Mouse (Mus musculus): Measurements from ENCODE around the gene Prss40. TPM values are rescaled to one million over a fixed set of nuclear protein-coding genes. Genes with fewer than 3 reads are reported as not detected.

Prss40 gene
- not detected in 2 replicates for polyA plus RNA-seq (2012; rRNA removed; ENCODE audit: low replicate concordance)

DNA sequence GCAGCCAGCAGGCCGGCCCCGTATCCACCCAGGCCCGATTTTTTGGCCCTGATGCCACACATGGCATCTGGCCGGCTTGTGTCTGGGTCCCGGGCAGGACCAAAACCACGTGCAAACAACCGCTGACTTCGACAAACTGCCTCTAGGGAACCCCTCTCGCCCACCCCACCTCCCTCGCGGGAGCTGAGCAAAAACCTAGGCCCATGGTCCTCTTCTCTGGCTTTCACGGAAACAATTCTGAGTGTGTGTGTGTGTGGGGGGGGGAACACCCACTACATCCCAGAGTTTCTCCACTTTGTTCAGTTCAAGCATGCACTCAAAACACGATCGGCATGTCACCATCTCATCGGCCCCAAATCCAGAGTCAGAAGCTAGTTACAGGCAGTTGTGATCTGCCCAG is at the start of gene Prss40:
TSS of gene Prss40 (minus strand) at position 101 of the 400 bp plus-strand sequence.

DNA sequence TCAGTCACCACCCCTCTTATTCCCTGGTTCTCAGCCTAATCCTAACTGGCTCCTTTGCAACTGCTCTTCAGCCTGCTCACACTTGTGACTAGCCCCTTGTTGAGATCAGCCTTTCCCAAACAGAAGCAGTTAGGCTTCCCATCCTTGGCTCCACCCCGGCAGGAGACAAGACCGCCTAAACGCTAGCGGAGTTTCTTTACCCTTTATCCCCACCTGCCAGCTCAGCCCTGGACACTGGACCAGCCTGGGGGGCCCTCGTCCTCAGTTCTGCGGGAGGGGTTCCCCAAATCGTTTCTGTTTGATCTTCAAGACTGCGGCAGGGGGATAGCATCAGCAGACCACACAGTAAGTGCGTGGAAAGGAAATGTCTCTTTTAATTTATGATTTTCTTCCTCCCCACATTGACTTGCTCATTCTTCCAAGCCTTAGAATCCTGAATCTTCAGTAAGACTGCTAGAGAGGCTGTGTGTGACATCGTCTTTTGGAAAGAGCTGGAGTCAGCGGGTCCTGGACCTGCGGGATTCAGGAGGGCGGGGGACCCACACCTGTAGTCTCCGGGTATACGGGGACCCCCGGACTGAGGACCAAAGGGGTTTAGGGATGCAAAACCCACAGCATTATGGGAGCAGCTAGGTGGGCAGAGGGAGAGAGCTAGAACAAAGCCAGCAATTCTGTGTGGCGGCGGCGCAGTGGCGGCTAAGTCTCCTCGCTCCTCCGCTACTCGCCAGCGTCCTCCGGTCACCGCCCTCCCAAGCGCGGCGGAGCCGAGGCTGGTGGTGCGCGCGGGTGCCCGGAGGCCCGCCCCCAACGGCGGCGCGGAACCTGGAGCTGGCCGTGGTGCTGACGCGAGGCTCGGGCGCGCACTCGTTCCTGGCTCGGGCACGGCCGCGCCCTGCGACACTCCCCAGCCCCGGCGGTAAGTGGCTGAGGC is 18.4 kb upstream of the Prss40 start, which contains the start of gene Amer3:
TSS of gene Amer3 (plus strand) at position 807 of the 931 bp plus-strand sequence.

DNA sequence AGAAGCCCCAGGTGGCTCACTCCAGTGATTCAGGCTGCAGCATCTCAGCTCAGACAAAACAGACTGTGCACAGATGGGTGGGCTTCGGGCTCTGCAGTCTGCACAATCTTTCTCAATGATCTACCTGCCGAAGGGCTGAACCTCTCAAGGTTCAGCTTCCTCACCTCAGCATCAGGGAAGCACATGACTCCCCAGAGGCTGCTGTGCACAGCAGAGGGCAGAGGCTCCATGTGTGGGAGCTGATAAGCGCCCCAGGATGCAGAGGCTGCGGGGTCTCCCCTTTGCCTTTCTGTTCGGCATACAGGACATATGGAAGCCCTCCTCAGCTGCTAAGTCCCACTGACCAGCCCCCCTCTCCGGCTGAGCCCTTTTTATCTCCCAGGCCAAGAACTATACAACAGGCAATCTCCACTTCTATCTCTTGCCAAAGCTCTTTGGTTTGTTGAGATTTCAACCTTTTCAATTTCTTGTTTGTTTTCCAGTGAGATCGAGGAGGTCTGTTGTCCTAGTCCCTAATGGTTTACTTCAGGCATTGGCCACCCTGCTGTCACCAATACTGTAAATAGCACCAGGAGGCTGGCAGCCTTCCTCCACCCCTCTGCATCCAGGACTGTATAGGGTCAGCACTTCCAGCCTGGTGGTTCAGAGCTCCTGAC is 25.6 kb downstream of the Prss40 start, which contains the start of gene Cfc1:
TSS of gene Cfc1 (plus strand) at position 606 of the 656 bp plus-strand sequence.

Other genes with a start within 250 kb of the Prss40 start
- 18.3 and 22.9 TPM in 2 replicates for gene Ccdc115, start 121.3 kb downstream of the Prss40 start, polyA plus RNA-seq (2012; rRNA removed; ENCODE audit: low replicate concordance)
- 39.4 and 40.9 TPM in 2 replicates for gene Imp4, start 121.1 kb downstream of the Prss40 start, polyA plus RNA-seq (2012; rRNA removed; ENCODE audit: low replicate concordance)
- gene Ptpn18, start 101.2 kb downstream of the Prss40 start, polyA plus RNA-seq (2012; rRNA removed; ENCODE audit: low replicate concordance), result 150 and 758 TPM in 2 replicates
- gene Prss39, start 62.5 kb downstream of the Prss40 start, polyA plus RNA-seq (2012; rRNA removed; ENCODE audit: low replicate concordance), result 0.09 TPM in 1 of 2 replicates, not detected in the other
- not detected in 2 replicates for gene Cfc1, start 25.3 kb downstream of the Prss40 start, polyA plus RNA-seq (2012; rRNA removed; ENCODE audit: low replicate concordance)
- gene Amer3, start 18.7 kb upstream of the Prss40 start, polyA plus RNA-seq (2012; rRNA removed; ENCODE audit: low replicate concordance), result not detected in 2 replicates